Mouse (Mus musculus) brain, embryonic 14.5 days (tissue): Measurements from ENCODE around the gene Zfp961. TPM values are rescaled to one million over a fixed set of nuclear protein-coding genes. Genes with fewer than 3 reads are reported as not detected.
A peak's percentile ranks its signal among the peaks of the same experiment; 100 is the strongest.
"Not testable (repeated sequence)": the region's sequence is repeated elsewhere in the genome, so short reads cannot be mapped to it uniquely, and the experiment has no call there.

Experiments
- DNase-seq: peaks from one replicate; pipeline ENCODE4 v3.0.0-alpha.2; 2011; ENCODE audit warnings: low read depth
- CTCF ChIP-seq: fragments of 200-500 bp; IDR thresholded peaks from 2 replicates; pipeline ENCODE4 v1.5.1; 2012; ENCODE audit warnings: inconsistent platforms, mild to moderate bottlenecking, moderate library complexity, borderline replicate concordance; ENCODE audit not compliant: insufficient read depth, insufficient read length; ENCODE audit errors: extremely low read depth
- POLR2A ChIP-seq: fragments of 200-500 bp; IDR thresholded peaks from 2 replicates; pipeline ENCODE4 v1.6.1; 2012; ENCODE audit warnings: mild to moderate bottlenecking, inconsistent platforms, borderline replicate concordance; ENCODE audit not compliant: poor library complexity, insufficient read depth, insufficient read length, severe bottlenecking; ENCODE audit errors: extremely low read depth
- polyA plus RNA-seq: library from polyadenylated mRNA; depleted of rRNA; stranded (reverse); fragments of >200 nt; gene quantifications from 2 replicates; pipeline ENCODE4 v1.2.3, GENCODE M21; 2012

Gene Zfp961
- polyA plus RNA-seq, 1 experiment: 22.0 TPM

GRCm38 (mm10) chr8:72002942-72003341 is 52.1 kb downstream of the Zfp961 start:
- no peak for TF ChIP-seq CTCF
- TF ChIP-seq POLR2A: no peak
- no peak for DNase-seq

- no peak for TF ChIP-seq POLR2A
- no peak for TF ChIP-seq CTCF
- no peak for DNase-seq
Measured at GRCm38 (mm10) chr8:72005912-72006311, 55.1 kb downstream of the Zfp961 start.

- DNase-seq: no peak
- TF ChIP-seq CTCF (no peak), POLR2A (no peak)
Measured at GRCm38 (mm10) chr8:72006763-72007162, 55.9 kb downstream of the Zfp961 start.

- TF ChIP-seq POLR2A (no peak), CTCF (no peak)
- no peak for DNase-seq
Measured at GRCm38 (mm10) chr8:72008134-72008641, 57.4 kb downstream of the Zfp961 start.

GRCm38 (mm10) chr8:72009473-72009872 is 58.6 kb downstream of the Zfp961 start, which contains the start of gene Cyp4f18:
Cyp4f18 (minus strand) TSS chr8:72009626.
- TF ChIP-seq CTCF (no peak), POLR2A (no peak)
- DNase-seq: no peak

- DNase-seq: not testable (repeated sequence)
Measured at GRCm38 (mm10) chr8:72013506-72014228, 62.8 kb downstream of the Zfp961 start.

GRCm38 (mm10) chr8:72017339-72017738 is 66.5 kb downstream of the Zfp961 start:
- DNase-seq: not testable (repeated sequence)

- no peak for TF ChIP-seq CTCF
- TF ChIP-seq POLR2A: no peak
- peak; percentile 25 for DNase-seq
Measured at GRCm38 (mm10) chr8:72018141-72018540, 67.3 kb downstream of the Zfp961 start.

- not testable (repeated sequence) for DNase-seq
Measured at GRCm38 (mm10) chr8:72019022-72019421, 68.2 kb downstream of the Zfp961 start.

- DNase-seq: no peak
- TF ChIP-seq CTCF (no peak), POLR2A (no peak)
Measured at GRCm38 (mm10) chr8:72019816-72020215, 69.0 kb downstream of the Zfp961 start.

- not testable (repeated sequence) for DNase-seq
Measured at GRCm38 (mm10) chr8:72024886-72025285, 74.0 kb downstream of the Zfp961 start.

GRCm38 (mm10) chr8:72032926-72033325 is 82.1 kb downstream of the Zfp961 start:
- not testable (repeated sequence) for DNase-seq

- not testable (repeated sequence) for DNase-seq
Measured at GRCm38 (mm10) chr8:72040918-72041317, 90.1 kb downstream of the Zfp961 start, which contains the start of gene Olfr372. Olfr372 (plus strand) TSS chr8:72041218.
